Mouse (Mus musculus): ENCODE results near the gene Slc9a1. TPM values are rescaled to one million over a fixed set of nuclear protein-coding genes. Genes with fewer than 3 reads are reported as not detected.
A peak's percentile ranks its signal among the peaks of the same experiment; 100 is the strongest.

Slc9a1 gene
- total and polyA plus RNA-seq, 3 experiments, result 3.1 to 14.0 TPM; not detected in 1

DNA sequence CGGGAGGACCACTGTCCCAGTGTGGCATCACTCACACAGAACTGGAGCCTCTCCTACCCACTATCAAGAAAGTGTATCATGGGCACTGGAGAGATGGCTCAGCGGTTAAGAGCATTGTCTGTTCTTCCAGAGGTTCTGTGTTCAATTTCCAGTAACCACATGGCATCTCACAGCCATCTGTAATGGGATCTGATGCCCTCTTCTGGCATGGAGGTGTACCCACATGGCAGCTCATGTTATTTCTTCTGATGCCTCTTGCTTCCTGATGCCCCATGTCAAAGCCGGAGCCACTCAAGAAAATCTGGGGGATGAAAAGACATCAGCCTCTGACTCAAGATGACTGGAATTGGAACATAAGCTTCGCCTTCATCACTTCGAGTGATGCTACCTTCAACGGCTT is 23.8 kb upstream of the Slc9a1 start:
- Histone ChIP-seq H3K4me1 (ENCODE audit: control insufficient read depth in 1 of 2, insufficient read depth in 2 of 2, low read length in 2 of 2) (peaks cover 2 to 3% of the 10 kb centered on the region in 2 experiments; a peak in 1 of 4 replicates), H3K9ac (ENCODE audit: control insufficient read depth, low read depth, low read length, poor library complexity, severe bottlenecking) (no peak overlapping the region), H3K27ac (ENCODE audit: control insufficient read depth, low read depth, low read length) (no peak overlapping the region), H3K36me3 (ENCODE audit: control insufficient read depth in 1 of 2, insufficient read depth in 2 of 2, low read length in 2 of 2) (no peaks in the 10 kb centered on the region), H3K27me3 (ENCODE audit: control insufficient read depth in 1 of 2, insufficient read depth in 2 of 2, low read length in 2 of 2) (no peaks in the 10 kb centered on the region), H3K79me2 (ENCODE audit: control insufficient read depth, insufficient read depth, low read length, poor library complexity) (no peaks in the 10 kb centered on the region), H3K4me3 (ENCODE audit: control insufficient read depth in 1 of 2, insufficient read depth in 1 of 2, low read depth in 2 of 2, low read length in 2 of 2) (no peak overlapping the region), H3K9me3 (replicated peaks; ENCODE audit: insufficient read depth, low read length) (no peaks in the 10 kb centered on the region)
- TF ChIP-seq SMC3 (IDR thresholded peaks at IDR 0.05; ENCODE audit: low read depth, low read length) (peak; percentile 35; the same call in 1 of the 2 replicates), CTCF (IDR thresholded peaks at IDR 0.05 in 2 of 3, conservative IDR thresholded peaks at IDR 0.05 in 1 of 3; ENCODE audit: control insufficient read depth in 1 of 3, insufficient read depth in 1 of 3, low read depth in 2 of 3, low read length in 3 of 3, poor library complexity in 1 of 3, severe bottlenecking in 1 of 3) (peak; percentile 35 to 52 (median 38); a peak in 5 of 6 replicates), HCFC1 (IDR thresholded peaks at IDR 0.05; ENCODE audit: low read depth, low read length) (peak; percentile 43; the same call in 1 of the 2 replicates), MYC (IDR thresholded peaks at IDR 0.05; ENCODE audit: low read depth, low read length) (peak; percentile 94), GABPA (IDR thresholded peaks at IDR 0.05; ENCODE audit: low read depth, low read length) (no peak), MXI1 (IDR thresholded peaks at IDR 0.05; ENCODE audit: low read depth, low read length) (no peak), MAX (IDR thresholded peaks at IDR 0.05; ENCODE audit: low read length) (peak; percentile 53; the same call in 1 of the 2 replicates), RCOR1 (IDR thresholded peaks at IDR 0.05; ENCODE audit: low read depth, low read length) (no peak), MEF2A (IDR thresholded peaks at IDR 0.05; ENCODE audit: extremely low read depth, insufficient replicate concordance, low read depth, low read length, poor library complexity, severe bottlenecking) (no peak), ZC3H11A (IDR thresholded peaks at IDR 0.05; ENCODE audit: low read depth, low read length) (no peak)
- DNase-seq (ENCODE audit: low read depth, low spot score), result peak; percentile 58

DNA sequence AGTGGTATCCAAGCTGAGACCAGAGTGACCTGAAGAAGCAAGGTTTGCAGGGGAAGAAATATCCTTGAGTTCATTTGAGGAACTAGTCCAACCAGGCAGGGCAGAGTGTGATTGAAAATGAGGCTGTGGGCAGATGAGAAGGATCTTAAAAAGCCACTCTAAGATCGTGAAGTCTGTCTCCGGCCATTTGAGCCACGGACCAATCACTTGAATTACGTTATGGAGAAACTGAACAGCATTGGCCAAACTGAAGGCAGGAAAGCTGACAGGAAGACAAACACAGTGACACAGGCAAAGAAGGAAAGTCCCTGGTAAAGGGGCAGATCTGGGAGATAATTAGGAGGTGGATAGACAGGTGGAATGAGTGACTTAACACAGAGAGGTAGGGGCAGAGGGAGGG is 22.9 kb upstream of the Slc9a1 start:
- no peak overlapping the region for H3K27ac ChIP-seq (ENCODE audit: control insufficient read depth, low read depth, low read length)
- H3K9ac ChIP-seq (ENCODE audit: control insufficient read depth, low read depth, low read length, poor library complexity, severe bottlenecking), result no peak overlapping the region
- DNase-seq (ENCODE audit: low read depth, low spot score), result peak; percentile 52
- no peaks in the 10 kb centered on the region for H3K27me3 ChIP-seq (ENCODE audit: control insufficient read depth in 1 of 2, insufficient read depth in 2 of 2, low read length in 2 of 2)
- TF ChIP-seq RCOR1 (IDR thresholded peaks at IDR 0.05; ENCODE audit: low read depth, low read length) (no peak), EP300 (IDR thresholded peaks at IDR 0.05; ENCODE audit: low read depth in 1 of 2, low read length in 2 of 2) (no peak), TAL1 (IDR thresholded peaks at IDR 0.05; ENCODE audit: low read length) (no peak), POLR2A (IDR thresholded peaks at IDR 0.05; ENCODE audit: control insufficient read depth in 1 of 2, insufficient read depth in 1 of 2, low read depth in 1 of 2, low read length in 2 of 2, poor library complexity in 1 of 2) (no peak), USF2 (IDR thresholded peaks at IDR 0.05; ENCODE audit: borderline replicate concordance in 1 of 2, insufficient read depth in 1 of 2, low read depth in 1 of 2, low read length in 2 of 2) (no peak), ELF1 (IDR thresholded peaks at IDR 0.05; ENCODE audit: low read depth, low read length) (no peak), TBP (IDR thresholded peaks at IDR 0.05; ENCODE audit: low read depth, low read length) (no peak), MYC (IDR thresholded peaks at IDR 0.05; ENCODE audit: low read depth, low read length) (no peak), ZKSCAN1 (IDR thresholded peaks at IDR 0.05; ENCODE audit: low read depth, low read length) (no peak), CTCF (IDR thresholded peaks at IDR 0.05 in 2 of 3, conservative IDR thresholded peaks at IDR 0.05 in 1 of 3; ENCODE audit: control insufficient read depth in 1 of 3, insufficient read depth in 1 of 3, low read depth in 2 of 3, low read length in 3 of 3, poor library complexity in 1 of 3, severe bottlenecking in 1 of 3) (no peak), POLR2AphosphoS5 (IDR thresholded peaks at IDR 0.05; ENCODE audit: borderline replicate concordance, low read depth, low read length) (no peak), MAFK (IDR thresholded peaks at IDR 0.05; ENCODE audit: borderline replicate concordance, low read depth, low read length) (no peak), MYB (IDR thresholded peaks at IDR 0.05; ENCODE audit: low read depth, low read length) (no peak), JUND (IDR thresholded peaks at IDR 0.05; ENCODE audit: low read depth, low read length) (no peak), USF1 (IDR thresholded peaks at IDR 0.05; ENCODE audit: low read depth, low read length) (no peak), NRF1 (IDR thresholded peaks at IDR 0.05; ENCODE audit: insufficient read depth, low read depth, low read length, poor library complexity, severe bottlenecking) (no peak), GATA1 (IDR thresholded peaks at IDR 0.05; ENCODE audit: low read depth, low read length) (no peak)
- no peaks in the 10 kb centered on the region for H3K79me2 ChIP-seq (ENCODE audit: control insufficient read depth, insufficient read depth, low read length, poor library complexity)
- no peak overlapping the region; a peak in 1 of 4 replicates for H3K4me3 ChIP-seq (ENCODE audit: control insufficient read depth in 1 of 2, insufficient read depth in 1 of 2, low read depth in 2 of 2, low read length in 2 of 2)
- peaks cover 2 to 3% of the 10 kb centered on the region in 2 experiments; a peak in 1 of 4 replicates for H3K4me1 ChIP-seq (ENCODE audit: control insufficient read depth in 1 of 2, insufficient read depth in 2 of 2, low read length in 2 of 2)
- H3K9me3 ChIP-seq (replicated peaks; ENCODE audit: insufficient read depth, low read length), result no peaks in the 10 kb centered on the region
- H3K36me3 ChIP-seq (ENCODE audit: control insufficient read depth in 1 of 2, insufficient read depth in 2 of 2, low read length in 2 of 2), result no peaks in the 10 kb centered on the region
